Mouse (Mus musculus) stomach, postnatal 0 days (tissue): ENCODE data around the gene Scube3.

Source experiments
- CTCF ChIP-seq: IDR thresholded peaks from 2 replicates; pipeline ENCODE4 v1.5.1; 2016; ENCODE audit warnings: antibody characterized with exemption, low read depth, mild to moderate bottlenecking, moderate library complexity
- EP300 ChIP-seq: optimal IDR thresholded peaks from 2 replicates; pipeline ENCODE3; 2016; ENCODE audit warnings: antibody characterized with exemption

- no peak for TF ChIP-seq CTCF
- no peak for TF ChIP-seq EP300
These were observed 37.5 kb upstream of the Scube3 start for GRCm38 (mm10) chr17:28104416-28104815.
